Mouse (Mus musculus) G1E (cell line): ENCODE data around the gene Nck2.

Source experiments
- CTCF ChIP-seq: IDR thresholded peaks from 2 replicates; pipeline ENCODE4 v1.5.1; 2012; ENCODE audit warnings: low read depth, low read length, inconsistent platforms, mixed read lengths
- GATA1 ChIP-seq: IDR thresholded peaks from 2 replicates; pipeline ENCODE4 v1.6.1; 2012; ENCODE audit warnings: borderline replicate concordance, low read length, inconsistent platforms, mixed read lengths

- TF ChIP-seq GATA1 = no peak
- no peak for TF ChIP-seq CTCF
Measured at GRCm38 (mm10) chr1:43396522-43396921, 47.9 kb upstream of the Nck2 start.
